Mouse (Mus musculus) adrenal gland, postnatal 4 days (tissue): ENCODE measurements around the gene Ssh1. TPM values are rescaled to one million over a fixed set of nuclear protein-coding genes. Genes with fewer than 3 reads are reported as not detected.

Source experiments
- DNase-seq, 2 experiments: peaks; one replicate each; pipeline ENCODE4 v3.0.0; 2021 to 2022; ENCODE audit warnings: low spot score in 2 of 2, mixed read lengths in 2 of 2
- total RNA-seq, 2 experiments: library from RNA; stranded (reverse); gene quantifications; 2 replicates each; pipeline ENCODE4 v1.2.3; 2021

The Ssh1 gene
- total RNA-seq, 2 experiments from 2014 or later: 25.0 to 27.4 TPM

- no peak for DNase-seq
Observed at GRCm38 (mm10) chr5:113996458-113996857, 2.8 kb upstream of the Ssh1 start.

GRCm38 (mm10) chr5:113993031-113993486, 635 bp downstream of the Ssh1 start:
- no peak for DNase-seq

GRCm38 (mm10) chr5:113992339-113992831, 1.3 kb downstream of the Ssh1 start:
- DNase-seq: no peak

DNA sequence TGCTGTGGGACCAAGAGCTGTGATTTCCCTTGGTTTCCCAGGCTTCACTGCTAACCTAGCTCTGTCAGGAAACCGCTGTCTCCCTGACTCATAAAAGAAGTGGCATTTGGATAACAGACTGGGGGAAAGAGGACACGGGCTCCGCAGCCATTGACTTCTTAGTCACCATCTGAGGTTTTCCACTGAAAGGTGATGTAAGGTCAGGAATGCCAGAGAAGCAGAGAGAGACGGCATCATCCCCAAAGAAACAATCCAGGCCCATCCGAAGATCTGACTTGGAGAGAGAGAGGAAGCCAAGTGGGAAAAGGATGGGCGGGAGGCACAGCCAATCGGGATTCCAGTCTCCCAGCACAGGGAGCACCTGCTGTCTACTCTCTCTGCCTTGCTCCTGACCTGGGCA, 2.6 kb downstream of the Ssh1 start:
- no peak for DNase-seq

- no peak for DNase-seq
Observed at GRCm38 (mm10) chr5:113990593-113990992, 3.1 kb downstream of the Ssh1 start.

DNA sequence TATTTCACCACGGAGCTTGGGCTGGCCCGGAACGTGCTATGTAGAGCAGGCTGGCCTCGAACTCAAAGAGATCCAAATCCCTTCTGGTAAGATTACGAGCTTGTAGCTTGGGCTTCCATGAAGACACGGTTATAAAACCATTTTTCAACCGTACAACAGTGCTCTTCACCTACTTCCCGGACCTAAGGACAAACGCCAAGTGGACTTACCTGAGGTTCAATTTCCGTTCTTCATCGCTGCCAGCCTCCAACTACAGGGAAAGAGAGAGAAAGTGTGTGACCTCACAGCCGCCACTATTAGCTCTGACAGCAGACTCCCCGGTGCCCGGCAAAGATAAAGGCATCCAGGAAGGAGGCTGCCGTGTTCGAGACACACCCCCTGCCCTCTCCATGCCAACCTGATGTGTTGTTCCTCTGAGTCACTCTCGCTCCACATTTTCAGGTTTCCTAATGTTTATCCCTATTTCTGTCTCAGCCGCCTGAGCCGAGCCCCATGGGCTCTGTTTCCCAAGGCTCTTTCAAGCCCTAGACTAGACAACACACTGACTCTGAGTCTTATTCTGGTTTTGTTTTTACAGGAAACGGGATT, 4.2 kb downstream of the Ssh1 start:
- no peak for DNase-seq

DNA sequence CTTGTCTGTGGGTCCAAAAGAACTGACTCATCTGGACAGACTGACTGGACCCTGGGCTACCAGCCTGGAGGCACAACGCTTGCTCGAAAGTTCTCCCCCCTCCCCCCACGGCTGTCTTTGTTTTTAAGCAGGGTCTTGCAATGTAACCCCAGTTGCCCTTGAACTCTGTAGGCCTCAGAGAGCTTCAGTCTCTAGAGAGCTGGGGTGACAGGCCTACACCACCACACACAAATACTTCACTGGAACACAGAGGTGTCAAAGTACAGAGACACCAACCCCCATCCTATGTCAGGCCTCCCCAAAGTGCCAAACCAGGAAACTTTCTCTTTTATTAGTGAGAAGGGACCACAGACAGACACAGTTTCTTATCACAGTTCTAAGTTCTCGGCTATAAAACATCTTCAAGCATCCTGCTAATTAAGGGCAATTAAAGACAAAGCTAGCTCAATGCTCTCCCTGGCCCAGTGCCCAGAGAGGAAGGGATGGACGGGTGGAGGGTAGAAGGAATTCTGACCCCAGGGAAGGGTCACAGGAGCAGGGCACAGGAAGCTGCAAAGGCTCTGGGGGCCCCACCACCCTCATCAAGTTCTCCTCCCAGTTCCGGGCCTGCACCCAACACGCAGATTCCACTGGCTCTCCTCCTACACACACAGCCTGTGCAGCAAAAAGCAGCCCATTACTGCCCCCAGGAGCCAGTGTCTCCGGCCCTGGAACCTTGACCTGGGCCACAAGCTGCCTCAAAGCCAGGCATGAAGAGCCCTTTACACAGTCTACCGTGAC, 7.3 kb downstream of the Ssh1 start:
- no peak for DNase-seq

DNA sequence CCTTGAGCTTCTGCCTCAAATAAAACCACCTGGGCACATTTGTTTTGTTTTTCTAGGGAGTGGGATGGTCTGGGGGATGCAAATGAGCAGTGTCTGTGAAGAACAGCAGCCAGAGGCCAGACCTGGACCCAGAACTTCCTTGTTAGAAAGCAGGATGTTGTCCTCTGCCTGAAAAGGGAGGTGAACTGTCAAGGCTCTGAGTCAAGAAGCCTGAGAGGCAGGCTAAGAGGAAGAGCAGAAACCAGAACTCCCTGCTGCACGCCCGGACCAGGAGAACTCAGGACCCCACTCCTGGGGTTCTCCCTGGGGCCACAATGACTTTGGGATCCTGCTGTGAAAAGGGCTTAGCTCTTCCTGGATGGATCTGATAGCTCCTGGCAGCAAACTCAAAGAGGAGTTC, 8.0 kb downstream of the Ssh1 start:
- no peak for DNase-seq

DNA sequence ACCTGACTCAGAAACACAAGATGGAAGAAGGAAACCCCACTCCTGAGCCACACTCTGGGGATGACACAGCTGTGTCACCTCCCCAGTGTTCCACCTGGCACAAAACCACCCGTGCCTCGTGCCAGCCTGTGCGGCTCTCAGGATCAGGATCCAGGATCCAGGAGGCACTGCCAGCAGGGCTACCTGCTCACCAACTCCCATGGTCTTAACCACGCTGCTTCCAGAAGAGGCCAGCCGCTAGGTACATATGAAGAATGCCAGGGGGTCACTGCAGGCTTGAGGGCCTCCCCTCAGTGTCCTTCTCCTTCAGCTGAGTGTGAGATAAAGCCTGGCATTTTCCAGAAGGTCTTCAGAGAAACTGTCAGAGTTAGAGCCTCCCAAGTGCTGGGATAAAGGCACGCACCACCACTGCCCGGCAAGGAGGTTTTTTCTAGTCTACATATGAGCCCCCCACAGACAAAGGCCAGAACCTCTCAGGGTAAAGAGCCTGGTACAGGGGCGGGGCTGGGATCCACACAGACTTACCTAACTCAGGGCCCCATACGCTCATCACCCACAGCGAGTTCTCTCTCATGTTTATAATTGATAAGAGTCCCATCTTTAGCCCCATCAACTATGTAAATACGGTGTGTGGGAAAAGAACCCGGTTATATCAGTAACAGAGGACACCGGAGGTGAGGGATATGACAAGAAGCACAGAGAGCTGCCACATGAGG, 9.5 kb downstream of the Ssh1 start:
- no peak for DNase-seq

DNA sequence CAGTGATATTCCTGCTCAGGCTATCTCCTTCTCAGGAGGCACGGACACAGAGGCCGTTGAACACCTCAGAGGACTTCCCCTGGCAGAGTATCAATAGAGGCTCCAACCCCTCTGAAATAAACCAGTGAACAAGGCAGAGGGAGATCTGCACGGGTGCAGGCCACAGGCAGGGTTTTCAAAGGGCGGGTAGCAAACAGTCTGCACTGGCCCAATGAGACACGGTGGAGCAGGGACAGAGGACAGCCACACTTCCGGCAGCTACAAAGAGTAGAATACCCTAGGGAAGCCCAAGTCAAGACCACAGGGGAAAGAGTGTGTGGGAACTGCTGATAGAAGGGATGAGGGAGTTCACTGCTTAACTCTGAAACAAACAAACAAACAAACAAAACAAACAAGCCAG, 10.2 kb downstream of the Ssh1 start:
- DNase-seq: no peak

DNA sequence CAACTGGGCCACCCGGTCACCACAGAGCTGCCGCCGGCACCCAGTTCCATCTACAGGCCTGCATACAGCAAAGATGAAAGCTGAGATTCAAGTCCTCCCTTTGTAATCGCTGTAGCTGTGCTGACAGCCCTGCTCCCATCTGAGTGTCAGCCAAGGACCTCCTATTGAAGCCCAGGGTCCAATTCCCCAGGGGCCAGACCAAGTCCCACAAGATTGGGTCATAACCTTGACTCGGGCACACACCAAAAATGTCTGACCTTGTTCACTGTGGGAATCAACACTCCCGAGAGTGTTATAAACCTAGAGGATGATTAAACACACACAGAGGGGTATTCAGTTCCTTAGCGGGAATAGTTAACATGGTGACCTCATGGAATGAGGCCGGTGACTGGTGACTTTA, 11.9 kb downstream of the Ssh1 start:
- no peak for DNase-seq

DNA sequence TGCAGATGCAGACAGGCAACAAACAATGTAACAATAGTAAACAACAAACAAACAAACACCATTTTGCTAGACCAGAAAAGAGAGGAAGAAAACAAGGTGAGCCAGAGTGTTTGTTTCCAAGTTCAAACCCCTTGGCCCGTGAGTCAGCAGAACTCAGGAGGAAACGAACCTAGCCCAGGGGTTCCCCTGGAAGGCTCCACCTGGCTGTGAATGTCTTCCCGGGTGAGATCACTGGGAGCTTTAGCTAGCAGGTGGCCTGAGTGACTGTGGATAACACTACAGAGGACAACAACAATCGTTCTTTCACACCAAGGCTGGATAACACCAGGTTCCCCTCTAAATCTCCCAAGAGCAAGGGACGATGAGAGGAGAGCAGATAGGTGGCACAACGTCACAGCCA, 12.5 kb downstream of the Ssh1 start:
- no peak for DNase-seq

GRCm38 (mm10) chr5:113980511-113980910, 13.2 kb downstream of the Ssh1 start:
- no peak for DNase-seq

- no peak for DNase-seq
Observed at GRCm38 (mm10) chr5:113977309-113977708, 16.4 kb downstream of the Ssh1 start.

GRCm38 (mm10) chr5:113976597-113976996, 17.1 kb downstream of the Ssh1 start:
- no peak for DNase-seq

GRCm38 (mm10) chr5:113975538-113976215, 18.0 kb downstream of the Ssh1 start:
- no peak for DNase-seq

- DNase-seq: no peak
Observed at GRCm38 (mm10) chr5:113974576-113974975, 19.1 kb downstream of the Ssh1 start.

DNA sequence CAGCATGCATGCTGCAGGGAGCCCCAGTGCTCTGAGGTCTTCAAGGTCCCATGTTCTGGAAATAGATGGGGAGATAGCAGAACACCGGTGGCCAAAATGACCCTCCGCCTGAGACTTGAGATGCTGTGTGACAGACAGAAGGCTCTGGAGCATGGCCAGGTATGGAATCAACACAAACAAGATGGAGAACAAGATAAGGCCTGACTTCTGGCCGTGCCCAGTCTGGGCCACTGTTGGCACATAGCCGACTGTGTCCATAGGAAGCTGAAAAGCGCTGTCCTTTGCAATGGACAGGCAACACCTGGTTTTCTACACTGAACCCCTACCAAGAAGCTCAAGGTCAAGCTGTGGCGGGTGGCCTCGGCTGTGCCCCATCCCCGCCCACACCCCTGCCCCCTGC, 19.9 kb downstream of the Ssh1 start:
- no peak for DNase-seq

- no peak for DNase-seq
Observed at GRCm38 (mm10) chr5:113972589-113973515, 20.8 kb downstream of the Ssh1 start.

- no peak for DNase-seq
Observed at GRCm38 (mm10) chr5:113971434-113971960, 22.2 kb downstream of the Ssh1 start.
